Mouse (Mus musculus) adrenal gland, adult 2 months (tissue): ENCODE data around the gene Pcnp. TPM values are rescaled to one million over a fixed set of nuclear protein-coding genes. Genes with fewer than 3 reads are reported as not detected.
A peak's percentile ranks its signal among the peaks of the same experiment; 100 is the strongest.
"Not testable (repeated sequence)": the region's sequence is repeated elsewhere in the genome, so short reads cannot be mapped to it uniquely, and the experiment has no call there.

Experiments
- DNase-seq: peaks from one replicate; pipeline ENCODE4 v3.0.0; 2021
- long read RNA-seq: library from polyadenylated mRNA; stranded (forward); transcript quantifications from one replicate; pipeline ENCODE4 v2.0.0, GENCODE M21; 2021
- polyA plus RNA-seq: library from polyadenylated mRNA; depleted of rRNA; stranded (reverse); fragments of >200 nt; gene quantifications from 2 replicates; pipeline ENCODE4 v1.2.3, GENCODE M21; 2012; rRNA removed
- total RNA-seq, 2 experiments: library from RNA; stranded (reverse); gene quantifications; 2 replicates each; pipeline ENCODE4 v1.2.3; 2021

Gene Pcnp
- total RNA-seq (100 to 1,000 TPM; 100 to 110 TPM), polyA plus RNA-seq (2.9 and 3.2 TPM in 2 replicates)
- long read RNA-seq, transcript Pcnp-205 (5 exons, 2,200 nt), result minor isoform, 17 of 73 reads
- long read RNA-seq, transcript Pcnp-202 (5 exons, 2,295 nt), result major isoform, 32 of 73 reads
- long read RNA-seq, transcript Pcnp-206 (5 exons, 938 nt), result minor isoform, 13 of 73 reads
- long read RNA-seq, partial matches to known transcripts, result 1 of 73 reads
- long read RNA-seq, other reads (novel, unspliced or antisense), result 9 of 73 reads

DNA sequence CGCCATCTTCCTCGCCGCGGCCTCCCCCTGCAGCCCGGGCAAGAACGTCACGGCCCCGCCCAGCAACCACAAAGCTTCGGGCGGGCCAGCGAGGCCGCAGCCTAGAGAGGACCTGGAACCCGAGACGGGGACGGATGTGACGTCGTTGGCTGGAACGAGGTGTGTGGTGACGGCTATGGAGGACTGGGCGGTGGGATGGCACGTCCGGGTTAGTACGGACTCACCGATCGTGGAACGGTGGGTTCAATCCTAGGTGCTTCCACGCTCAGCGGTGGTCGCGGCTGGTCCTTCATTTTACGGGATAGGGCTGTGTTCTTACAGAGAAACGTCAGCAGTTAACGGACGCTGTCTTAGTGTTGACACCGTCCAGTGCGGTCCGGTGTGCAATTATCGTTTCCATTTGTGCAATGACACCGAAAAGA, at the start of gene Pcnp:
Gene Pcnp, minus strand, starts transcription at position 79 of the 422 bp plus-strand sequence.
- DNase-seq, result peak; percentile 98

DNA sequence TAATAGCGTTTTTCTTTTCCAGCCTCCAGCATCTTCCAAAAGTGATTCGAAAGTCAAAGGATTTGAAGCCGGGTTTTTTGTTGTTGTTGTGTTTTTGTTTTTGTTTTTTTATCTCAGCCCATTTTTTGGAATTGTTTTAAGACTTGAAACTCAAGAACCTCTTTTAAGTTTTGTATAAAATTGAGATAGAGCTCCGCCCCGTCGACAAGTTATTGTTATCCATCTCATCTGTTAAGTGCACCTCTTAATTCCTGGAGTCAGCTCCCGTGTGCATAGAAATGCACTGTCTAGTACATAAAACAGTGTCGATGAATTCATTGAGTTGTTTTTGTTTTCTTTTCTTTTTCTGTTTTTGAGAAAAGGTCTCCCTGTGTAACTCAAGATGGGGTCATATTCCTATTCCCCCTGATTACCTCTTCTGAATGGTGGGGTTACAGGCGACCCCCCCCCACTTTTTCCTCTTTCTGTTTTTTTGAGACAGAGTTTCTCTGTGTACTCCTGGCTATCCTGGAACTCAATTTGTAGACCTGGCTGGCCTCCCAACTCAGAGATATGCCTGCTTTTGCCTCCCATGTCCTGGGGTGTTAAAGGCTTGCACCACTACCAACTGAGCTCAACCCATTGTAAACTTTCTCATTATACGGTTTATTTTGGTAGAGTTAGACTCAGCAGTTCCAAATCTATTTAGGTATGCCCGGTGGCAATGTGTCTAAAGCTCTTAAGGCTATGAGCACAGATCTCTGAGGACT, 46.8 kb upstream of the Pcnp start:
- DNase-seq, result no peak

DNA sequence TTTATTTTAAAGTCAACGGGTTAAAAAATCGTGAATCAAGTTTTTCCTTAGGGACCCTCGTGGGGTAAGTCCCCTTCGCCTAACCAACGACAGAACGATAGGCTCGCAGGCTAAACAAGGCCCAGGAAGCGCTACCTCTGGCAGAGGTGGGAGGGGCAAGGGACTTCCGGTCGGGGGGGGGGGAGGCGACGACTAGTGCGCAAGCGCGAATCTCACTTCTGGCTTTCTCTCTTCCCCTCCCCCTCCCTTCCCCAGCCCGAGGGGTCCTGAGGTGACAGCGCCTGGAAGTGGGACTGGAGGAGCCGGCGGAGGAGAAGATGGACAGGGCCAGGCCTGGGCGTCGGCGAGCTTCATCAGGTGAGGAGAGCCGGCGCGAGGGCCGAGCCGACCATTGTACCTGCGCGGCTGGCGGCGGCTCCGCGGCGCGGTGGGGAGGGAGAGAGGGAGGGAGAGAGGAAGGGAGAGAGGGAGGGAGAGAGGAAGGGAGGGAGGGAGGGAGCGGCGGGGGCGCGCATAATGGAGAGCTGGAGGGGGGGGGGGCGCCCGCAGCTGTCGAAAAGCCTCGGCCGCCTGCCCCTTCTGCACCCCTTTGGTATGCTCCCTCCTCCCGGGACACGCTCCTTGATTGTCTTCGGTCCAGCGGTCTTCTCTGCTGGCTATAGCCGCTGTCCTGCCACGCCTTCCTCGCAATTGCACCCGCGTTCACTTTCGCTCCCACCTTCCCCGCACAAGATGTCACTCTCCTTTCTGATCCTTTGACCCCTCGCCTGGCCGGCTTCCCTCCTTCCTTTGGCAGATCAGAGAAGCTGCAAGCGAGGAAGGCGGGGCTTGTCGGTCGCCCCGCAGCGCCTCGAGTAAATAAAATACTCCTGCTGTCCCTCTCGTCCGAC, 45.9 kb upstream of the Pcnp start:
- DNase-seq, result peak; percentile 89

DNA sequence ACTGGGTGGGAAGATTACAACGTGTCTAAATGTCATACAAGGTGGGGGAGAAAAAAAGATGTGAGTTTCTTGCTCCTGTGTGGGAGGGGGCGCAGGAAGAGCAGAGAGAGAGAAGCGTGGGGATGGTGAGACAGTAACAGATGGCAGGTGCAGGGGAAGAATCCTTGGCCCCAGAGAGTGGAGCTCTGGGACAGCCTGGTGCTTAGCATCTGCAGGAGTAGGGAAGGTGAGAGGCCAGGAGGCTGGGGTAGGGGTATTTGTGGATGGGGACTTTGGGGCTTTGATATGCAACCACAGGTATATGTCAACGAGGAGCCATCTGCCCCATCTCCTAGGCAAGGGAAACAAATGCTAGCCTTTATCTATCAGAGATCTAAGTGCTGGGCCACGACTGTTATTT, 45.0 kb upstream of the Pcnp start:
- DNase-seq, result no peak

DNA sequence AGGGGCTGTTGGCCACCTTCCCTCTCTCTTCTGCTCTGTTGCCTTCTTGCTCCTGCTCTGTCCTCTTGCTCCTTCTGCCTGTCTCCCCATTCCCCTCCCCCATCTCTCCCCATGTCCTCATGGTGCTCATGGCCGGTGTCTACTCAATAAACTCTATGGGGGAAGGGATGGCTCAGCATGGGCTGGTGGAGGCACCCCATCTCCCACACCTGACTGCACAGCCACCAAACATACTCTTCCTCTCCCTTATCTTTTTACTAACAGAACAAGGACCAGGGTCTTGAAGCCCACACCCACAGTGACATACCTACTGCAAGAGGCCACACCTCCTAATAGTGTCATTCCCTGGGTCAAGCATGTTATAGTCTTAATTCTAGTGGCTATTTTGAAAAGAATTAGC, 44.6 kb upstream of the Pcnp start:
- DNase-seq, result no peak

GRCm38 (mm10) chr16:56073150-56073549, 43.6 kb upstream of the Pcnp start:
- DNase-seq, result not testable (repeated sequence)

GRCm38 (mm10) chr16:56072533-56072932, 43.0 kb upstream of the Pcnp start:
- no peak for DNase-seq

DNA sequence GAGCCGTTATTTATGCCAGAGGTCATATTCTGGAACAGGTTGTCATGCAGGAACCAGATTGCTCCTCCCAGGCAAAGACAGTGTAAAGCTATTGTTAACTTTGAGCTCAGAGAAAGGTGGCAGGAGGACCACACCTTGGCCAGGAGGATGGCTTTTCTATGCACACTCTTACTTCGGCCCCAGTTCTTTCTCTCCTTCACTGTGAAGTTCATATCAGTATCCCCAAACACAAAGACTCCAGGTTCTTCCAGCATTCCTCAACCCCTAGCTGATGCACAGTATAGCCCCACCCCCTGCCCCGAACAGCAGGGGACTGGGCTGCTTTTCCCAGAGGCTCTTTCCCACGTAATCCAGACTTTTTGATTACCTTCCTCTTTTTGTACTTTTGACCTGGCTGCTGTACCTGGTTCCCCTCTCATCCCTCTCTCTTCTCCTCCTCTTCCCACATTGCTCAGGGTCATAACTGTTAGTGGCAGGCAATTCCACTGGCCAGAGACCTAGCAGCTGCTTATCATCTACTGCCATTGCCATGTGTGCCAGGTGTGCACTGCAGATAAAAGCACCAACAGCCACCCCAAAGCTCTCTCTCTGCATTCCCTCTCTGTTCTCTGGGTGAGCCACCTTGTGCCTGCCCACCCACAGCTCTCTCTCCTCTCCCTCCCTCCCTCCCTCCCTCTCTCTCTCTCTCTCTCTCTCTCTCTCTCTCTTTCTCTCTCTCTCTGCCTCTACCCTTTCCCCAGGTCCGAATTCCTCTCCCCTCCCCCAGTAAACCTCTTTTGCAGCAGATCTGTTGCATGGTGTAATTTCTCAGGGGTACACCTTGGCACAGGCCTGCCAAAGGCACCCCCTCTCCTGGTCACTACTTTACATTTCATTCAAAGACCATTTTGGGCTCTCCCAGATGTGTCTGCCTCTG, 42.0 kb upstream of the Pcnp start:
- no peak for DNase-seq

GRCm38 (mm10) chr16:56068523-56069070, 39.1 kb upstream of the Pcnp start:
- DNase-seq, result no peak

- DNase-seq, result no peak
Observed at GRCm38 (mm10) chr16:56066113-56066512, 36.6 kb upstream of the Pcnp start.

DNA sequence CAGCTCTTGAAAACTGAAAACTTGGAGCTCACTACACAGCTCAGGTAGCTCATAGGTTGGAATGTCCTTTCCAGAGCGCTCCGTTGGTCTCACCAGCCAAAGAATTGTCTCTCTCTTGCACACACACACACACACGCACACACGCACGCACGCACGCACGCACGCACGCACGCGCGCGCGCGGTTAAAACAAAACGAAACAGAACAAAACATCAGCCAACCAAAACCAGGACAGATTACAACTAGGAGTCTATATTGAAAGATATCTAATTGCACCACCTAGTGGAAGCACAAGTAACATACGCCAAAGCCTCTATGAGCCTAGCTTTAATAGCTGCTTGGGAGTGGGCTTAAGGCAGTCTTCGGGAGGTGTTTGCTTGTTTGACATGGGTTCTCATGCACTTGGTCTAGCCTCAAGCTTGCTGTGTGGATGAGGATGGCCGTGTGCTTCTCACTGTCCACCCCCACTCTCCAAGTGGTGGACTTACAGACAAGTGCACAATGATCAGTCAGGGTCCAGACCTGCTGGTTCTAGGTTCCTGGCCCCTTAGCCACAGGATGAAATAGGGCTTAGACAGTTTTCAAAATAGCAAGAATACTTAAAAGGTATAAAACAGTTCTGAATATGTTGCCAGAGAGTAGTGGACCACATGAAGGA, 34.9 kb upstream of the Pcnp start:
- peak; percentile 72 for DNase-seq

GRCm38 (mm10) chr16:56062981-56063380, 33.4 kb upstream of the Pcnp start:
- no peak for DNase-seq

GRCm38 (mm10) chr16:56061995-56062594, 32.6 kb upstream of the Pcnp start:
- DNase-seq, result no peak

GRCm38 (mm10) chr16:56058151-56058550, 28.6 kb upstream of the Pcnp start:
- no peak for DNase-seq

DNA sequence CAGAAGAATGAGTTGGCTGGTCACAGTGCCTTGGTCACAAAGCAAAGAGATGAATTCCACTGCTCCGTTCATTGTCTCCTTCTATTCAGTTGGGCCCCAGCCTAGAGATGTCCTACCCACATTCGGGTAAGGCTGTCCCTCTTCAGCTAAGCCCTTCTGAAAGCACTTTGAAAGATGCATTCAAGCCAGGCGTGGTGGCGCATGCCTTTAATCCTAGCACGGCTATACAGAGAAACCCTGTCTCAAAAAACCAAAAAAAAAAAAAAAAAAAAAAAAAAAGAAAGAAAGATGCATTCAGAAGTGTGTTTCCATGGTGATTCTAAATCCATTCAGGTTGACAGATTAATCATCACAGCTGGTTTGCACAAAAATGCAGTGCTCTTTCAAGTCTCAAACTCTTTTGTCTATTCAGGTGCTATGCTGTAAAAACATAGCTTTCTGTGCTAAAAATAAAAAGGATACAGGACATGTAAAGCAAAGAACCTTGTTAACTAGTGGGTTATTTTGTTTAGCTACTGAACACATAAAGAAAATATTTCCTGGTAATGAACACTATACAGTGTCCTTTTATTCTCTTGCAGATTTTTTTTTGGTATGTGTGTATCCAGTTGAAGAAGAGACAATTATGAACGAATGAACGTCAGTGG, 27.5 kb upstream of the Pcnp start:
- no peak for DNase-seq

GRCm38 (mm10) chr16:56055911-56056310, 26.4 kb upstream of the Pcnp start:
- no peak for DNase-seq

- not testable (repeated sequence) for DNase-seq
Observed at GRCm38 (mm10) chr16:56048038-56048437, 18.5 kb upstream of the Pcnp start, which contains the start of gene Senp7. Gene Senp7, plus strand, starts transcription at chr16:56048338.

- no peak for DNase-seq
Observed at GRCm38 (mm10) chr16:56038090-56038489, 8.6 kb upstream of the Pcnp start.
